Mouse (Mus musculus) kidney, embryonic 16.5 days (tissue): ENCODE measurements at regions not wholly inside any gene's neighbourhood (a gene's known extent, or its start where the extent isn't known, plus 50 kb on each side); places are given as distances from the start of the nearest gene placed in this dataset.

Experiments used
- ATAC-seq: fragments of 200-750 bp; cut with Nextera tagmentation; 2 replicates; pipeline ENCODE4 v1.8.0; 2017; ENCODE audit warnings: moderate TSS enrichment; ENCODE audit not compliant: low FRiP score, low TSS enrichment
- H3K27ac ChIP-seq: fragments of 300-500 bp; sonication (generic); 2 replicates; pipeline ENCODE4 v1.5.1; 2014; ENCODE audit warnings: low read length
- H3K27me3 ChIP-seq: fragments of 300-500 bp; sonication (generic); 2 replicates; pipeline ENCODE4 v1.6.1; 2014; ENCODE audit warnings: low read length, control low read depth, mixed read lengths; ENCODE audit not compliant: insufficient read depth
- H3K36me3 ChIP-seq: fragments of 300-500 bp; sonication (generic); 2 replicates; pipeline ENCODE4 v1.6.1; 2014; ENCODE audit warnings: low read length, control low read depth, mixed read lengths; ENCODE audit not compliant: insufficient read depth
- H3K4me1 ChIP-seq: fragments of 300-500 bp; sonication (generic); 2 replicates; pipeline ENCODE4 v1.6.1; 2014; ENCODE audit warnings: low read length, control low read depth, mixed read lengths; ENCODE audit not compliant: insufficient read depth
- H3K4me2 ChIP-seq: fragments of 300-500 bp; sonication (generic); replicated peaks from 2 replicates; pipeline ENCODE4 v1.6.1; 2014; ENCODE audit warnings: low read depth, low read length
- H3K4me3 ChIP-seq: fragments of 300-500 bp; sonication (generic); 2 replicates; pipeline ENCODE4 v1.5.1; 2014; ENCODE audit warnings: mild to moderate bottlenecking, low read length
- H3K9ac ChIP-seq: fragments of 300-500 bp; sonication (generic); replicated peaks from 2 replicates; pipeline ENCODE4 v1.6.1; 2014; ENCODE audit warnings: low read length
- H3K9me3 ChIP-seq: fragments of 300-500 bp; sonication (generic); 2 replicates; pipeline ENCODE4 v1.6.1; 2016; ENCODE audit warnings: low read length, control low read depth
- WGBS: fragments of 180-500 bp; shearing (Covaris S2); extraction: QIAGEN DNeasy Blood & Tissue Kit; methylation state at CpG from one replicate; pipeline ENCODE4 v1.1.7; 2014; 5-methylcytosine and 5-hydroxymethylcytosine counted together

- ATAC-seq, result no peak
- Histone ChIP-seq H3K27me3 (no peaks in the 10 kb centered on the region), H3K9ac (no peak overlapping the region), H3K4me2 (no peak overlapping the region), H3K27ac (no peak overlapping the region), H3K4me3 (no peak overlapping the region), H3K4me1 (no peaks in the 10 kb centered on the region), H3K36me3 (no peaks in the 10 kb centered on the region), H3K9me3 (no peaks in the 10 kb centered on the region)
- 85% methylated on average over 7 of the region's 7 CpGs for whole genome bisulfite sequencing
Observed at GRCm38 (mm10) chr5:133550657-133551056, 548.9 kb upstream of the Castor2 start.

GRCm38 (mm10) chr5:133542217-133542616, 557.3 kb upstream of the Castor2 start:
- no peak for ATAC-seq

GRCm38 (mm10) chr5:133532678-133533077, 566.8 kb upstream of the Castor2 start:
- H3K27ac ChIP-seq, result no peak overlapping the region
- H3K9me3 ChIP-seq, result no peaks in the 10 kb centered on the region
- no peaks in the 10 kb centered on the region for H3K27me3 ChIP-seq
- no peak for ATAC-seq
- no peak overlapping the region for H3K4me3 ChIP-seq
- no peaks in the 10 kb centered on the region for H3K36me3 ChIP-seq
- H3K9ac ChIP-seq, result no peak overlapping the region
- no peak overlapping the region for H3K4me2 ChIP-seq
- H3K4me1 ChIP-seq, result no peaks in the 10 kb centered on the region

More at GRCm38 (mm10) chr5:133542217-133542616, 557.3 kb upstream of the Castor2 start:
- H3K27ac ChIP-seq, result no peak overlapping the region
- H3K4me3 ChIP-seq, result no peak overlapping the region
- no peak overlapping the region for H3K9ac ChIP-seq
- H3K4me1 ChIP-seq, result no peaks in the 10 kb centered on the region
- peaks cover 5% of the 10 kb centered on the region; the same call in 1 of the 2 replicates for H3K9me3 ChIP-seq
- H3K36me3 ChIP-seq, result no peaks in the 10 kb centered on the region
- H3K27me3 ChIP-seq, result no peaks in the 10 kb centered on the region
- no peak overlapping the region for H3K4me2 ChIP-seq

- no peak overlapping the region for H3K4me2 ChIP-seq
- no peak overlapping the region for H3K9ac ChIP-seq
- no peak overlapping the region for H3K4me3 ChIP-seq
- H3K9me3 ChIP-seq, result no peaks in the 10 kb centered on the region
- ATAC-seq, result no peak
- H3K27me3 ChIP-seq, result no peaks in the 10 kb centered on the region
- 60% methylated on average over 2 of the region's 2 CpGs for WGBS
- H3K36me3 ChIP-seq, result no peaks in the 10 kb centered on the region
- no peaks in the 10 kb centered on the region for H3K4me1 ChIP-seq
- H3K27ac ChIP-seq, result no peak overlapping the region
Observed at GRCm38 (mm10) chr5:133505661-133506060, 593.9 kb upstream of the Castor2 start.

GRCm38 (mm10) chr5:133487806-133488290, 611.7 kb upstream of the Castor2 start:
- H3K27ac ChIP-seq, result no peak overlapping the region
- 57% methylated on average over 5 of the region's 5 CpGs for WGBS
- no peak overlapping the region for H3K4me3 ChIP-seq
- H3K4me1 ChIP-seq, result no peaks in the 10 kb centered on the region
- ATAC-seq, result no peak
- no peaks in the 10 kb centered on the region for H3K9me3 ChIP-seq
- no peaks in the 10 kb centered on the region for H3K36me3 ChIP-seq
- H3K4me2 ChIP-seq, result no peak overlapping the region
- H3K27me3 ChIP-seq, result no peaks in the 10 kb centered on the region
- H3K9ac ChIP-seq, result no peak overlapping the region

- no peak for ATAC-seq
- WGBS, result 67% methylated on average over 14 of the region's 14 CpGs
- no peak overlapping the region for H3K4me2 ChIP-seq
- no peaks in the 10 kb centered on the region for H3K9me3 ChIP-seq
- H3K36me3 ChIP-seq, result no peaks in the 10 kb centered on the region
- no peaks in the 10 kb centered on the region for H3K27me3 ChIP-seq
- H3K4me3 ChIP-seq, result no peak overlapping the region
- no peak overlapping the region for H3K9ac ChIP-seq
- H3K27ac ChIP-seq, result no peak overlapping the region
- no peaks in the 10 kb centered on the region for H3K4me1 ChIP-seq
Observed at GRCm38 (mm10) chr5:133482291-133483086, 617.0 kb upstream of the Castor2 start.

GRCm38 (mm10) chr5:133479205-133479604, 620.3 kb upstream of the Castor2 start:
- H3K4me3 ChIP-seq, result no peak overlapping the region

GRCm38 (mm10) chr5:133453349-133454049, 646.0 kb upstream of the Castor2 start:
- no peaks in the 10 kb centered on the region for H3K9me3 ChIP-seq
- no peak overlapping the region for H3K4me2 ChIP-seq
- no peaks in the 10 kb centered on the region for H3K27me3 ChIP-seq
- ATAC-seq, result no peak
- no peak overlapping the region for H3K9ac ChIP-seq
- whole genome bisulfite sequencing, result 82% methylated on average over 7 of the region's 7 CpGs
- no peak overlapping the region for H3K27ac ChIP-seq
- no peaks in the 10 kb centered on the region for H3K36me3 ChIP-seq
- no peaks in the 10 kb centered on the region for H3K4me1 ChIP-seq
- H3K4me3 ChIP-seq, result no peak overlapping the region

More at GRCm38 (mm10) chr5:133479205-133479604, 620.3 kb upstream of the Castor2 start:
- WGBS, result 84% methylated on average over 6 of the region's 6 CpGs
- Histone ChIP-seq H3K4me2 (no peak overlapping the region), H3K36me3 (no peaks in the 10 kb centered on the region), H3K4me1 (no peaks in the 10 kb centered on the region), H3K27ac (no peak overlapping the region), H3K9me3 (no peaks in the 10 kb centered on the region), H3K9ac (no peak overlapping the region), H3K27me3 (no peaks in the 10 kb centered on the region)
- no peak for ATAC-seq

GRCm38 (mm10) chr5:133449926-133450325, 649.6 kb upstream of the Castor2 start:
- no peak for ATAC-seq
- 69% methylated on average over 3 of the region's 3 CpGs for WGBS
- Histone ChIP-seq H3K4me1 (no peaks in the 10 kb centered on the region), H3K27me3 (no peaks in the 10 kb centered on the region), H3K27ac (no peak overlapping the region), H3K4me2 (no peak overlapping the region), H3K4me3 (no peak overlapping the region), H3K36me3 (no peaks in the 10 kb centered on the region), H3K9me3 (no peaks in the 10 kb centered on the region), H3K9ac (no peak overlapping the region)

- H3K27ac ChIP-seq, result no peak overlapping the region
- WGBS, result 64% methylated on average over 1 of the region's 1 CpGs
- no peaks in the 10 kb centered on the region for H3K36me3 ChIP-seq
- H3K9ac ChIP-seq, result no peak overlapping the region
- H3K9me3 ChIP-seq, result no peaks in the 10 kb centered on the region
- no peaks in the 10 kb centered on the region for H3K4me1 ChIP-seq
- no peaks in the 10 kb centered on the region for H3K27me3 ChIP-seq
- no peak overlapping the region for H3K4me3 ChIP-seq
- ATAC-seq, result no peak
- no peak overlapping the region for H3K4me2 ChIP-seq
Observed at GRCm38 (mm10) chr5:133400826-133401225, 698.7 kb upstream of the Castor2 start.
